Mouse (Mus musculus) lung, postnatal 0 days (tissue): ENCODE results near the gene Ltbp2.
A peak's percentile ranks its signal among the peaks of the same experiment; 100 is the strongest.

Experiments used
- CTCF ChIP-seq: IDR thresholded peaks from 2 replicates; pipeline ENCODE4 v1.5.1; 2016; ENCODE audit warnings: antibody characterized with exemption, mild to moderate bottlenecking
- EP300 ChIP-seq: IDR thresholded peaks from 2 replicates; pipeline ENCODE4 v1.6.1; 2016; ENCODE audit warnings: antibody characterized with exemption, mild to moderate bottlenecking, control low read depth

- TF ChIP-seq EP300 (peak; percentile 33; the same call in 1 of the 2 replicates), CTCF (peak; percentile 1; the same call in 1 of the 2 replicates)
These were observed 17.9 kb downstream of the Ltbp2 start for GRCm38 (mm10) chr12:84858149-84859113.
